ENCODE assay signal across 8 mouse cellular contexts in genomic region chr9:88438555-88439237, GRCm38 (mm10). TPM values are rescaled to one million over a fixed set of nuclear protein-coding genes. Genes with fewer than 3 reads are reported as not detected.
DNase-seq lines count a peak whose midpoint lies in the region; ATAC-seq lines count a peak whose summit lies in the region.

Gene Snx14, minus strand, starts transcription at chr9:88438958.

- peak; percentile 85 for ATAC-seq in megakaryocyte progenitor cell, adult 5-6 weeks (replicated peaks; ENCODE audit: poor library complexity)

- DNase-seq in adipocyte (ENCODE audit: low spot score): peak; percentile 97
- DNase-seq in embryo, embryonic 10 days (ENCODE audit: low spot score): peak; percentile 93
- DNase-seq in gastrocnemius, postnatal 10 days: peak; percentile 97
- DNase-seq in induced T-regulatory cell, adult 2 months (ENCODE audit: low read depth): peak; percentile 94
- DNase-seq in left cerebral cortex, adult 9 months (ENCODE audit: low spot score in 2 of 2): peak; percentile 93 to 98
- DNase-seq in right cerebral cortex, postnatal 14 days: peak; percentile 96
- peak; percentile 95 to 97 for DNase-seq in urinary bladder, postnatal 36 days (ENCODE audit: low spot score in 2 of 2)

RNA-seq across cellular contexts. Expression of gene Snx14, which starts in this region (rescaled TPM):
- 10 to 100 TPM; 17.3 to 19.7 TPM for total RNA-seq in gastrocnemius, postnatal 10 days (2021)
- 31.8 and 36.1 TPM in 2 replicates for total RNA-seq in megakaryocyte progenitor cell, adult 5-6 weeks (2015)
- 17.1 and 21.6 TPM in 2 replicates for total RNA-seq in megakaryocyte progenitor cell, adult 5-6 weeks (2017)

Comparison
In these comparisons a context has a peak if more than half of its experiments do, and no peak if none do; other contexts are left out.
1. Peak in every context shown above with its lines: DNase-seq and ATAC-seq.